Mouse (Mus musculus): Measurements from ENCODE around the gene Zfp503. TPM values are rescaled to one million over a fixed set of nuclear protein-coding genes. Genes with fewer than 3 reads are reported as not detected.

Gene Zfp503
- polyA plus RNA-seq, 1 experiment from 2014 or later = 11.6 TPM

Small RNAs within 50 kb of the gene (microRNA-seq; reads per million reads assigned to microRNA genes)
- gene Gm27532 = not detected

Other genes starting within 250 kb of the Zfp503 start
- gene Samd8, start 239.1 kb downstream of the Zfp503 start, polyA plus RNA-seq (2014; fragmentation: Nextera tagmentation; extraction: Ambion mirVana) = 22.7 and 27.8 TPM in 2 replicates
- gene Dusp13, start 238.4 kb downstream of the Zfp503 start, polyA plus RNA-seq (2014; fragmentation: Nextera tagmentation; extraction: Ambion mirVana) = 0.51 TPM in 1 of 2 replicates, not detected in the other
- gene Vdac2, start 164.4 kb downstream of the Zfp503 start, polyA plus RNA-seq (2014; fragmentation: Nextera tagmentation; extraction: Ambion mirVana) = 305 and 316 TPM in 2 replicates
- 55.8 and 58.0 TPM in 2 replicates for gene Comtd1, start 140.6 kb downstream of the Zfp503 start, polyA plus RNA-seq (2014; fragmentation: Nextera tagmentation; extraction: Ambion mirVana)
- 0.43 and 0.64 TPM in 2 replicates for gene Lrmda, start 30.1 kb upstream of the Zfp503 start, polyA plus RNA-seq (2014; fragmentation: Nextera tagmentation; extraction: Ambion mirVana)

All from hindbrain, embryonic 14.5 days (tissue).